In genomic region chr5:73314654-73315053, GRCm38 (mm10) we compare ENCODE assay signal across 22 mouse cellular contexts. TPM values are rescaled to one million over a fixed set of nuclear protein-coding genes. Genes with fewer than 3 reads are reported as not detected.
A peak's percentile ranks its signal among the peaks of the same experiment; 100 is the strongest.
DNase-seq lines count a peak whose midpoint lies in the region; ATAC-seq lines count a peak whose summit lies in the region.
"Had no signal": no experiment of that assay in that cellular context is flagged by ENCODE, and none has a peak within 500 bp of the region (broad histone marks: within the 10 kb centered on the region; RNA-seq: fewer than 3 reads in every experiment).

No protein-coding gene starts in this region.

- no peak overlapping the region for H3K27ac ChIP-seq in intestine, embryonic 14.5 days (ENCODE audit: low read depth)
- H3K27ac ChIP-seq in intestine, embryonic 15.5 days: no peak overlapping the region
- H3K27ac ChIP-seq in liver, embryonic 15.5 days (replicated peaks): peak overlapping the region; percentile 61
- H3K27ac ChIP-seq: embryonic facial prominence, embryonic 15.5 days; forebrain, embryonic 10.5 days; hindbrain, embryonic 10.5 days; left cerebral cortex, adult 2 months; midbrain, embryonic 12.5 days had no signal

- no peak overlapping the region for H3K4me2 ChIP-seq in intestine, embryonic 14.5 days (ENCODE audit: low read length)
- H3K4me2 ChIP-seq in intestine, embryonic 15.5 days (replicated peaks): no peak overlapping the region
- no peak overlapping the region for H3K4me2 ChIP-seq in liver, embryonic 15.5 days
- H3K4me2 ChIP-seq: embryonic facial prominence, embryonic 15.5 days; heart, embryonic 12.5 days; midbrain, embryonic 12.5 days had no signal

- no peak for ATAC-seq in intestine, embryonic 14.5 days (replicated peaks; ENCODE audit: low FRiP score, low TSS enrichment, low read depth)
- no peak for ATAC-seq in intestine, embryonic 15.5 days
- ATAC-seq in liver, embryonic 15.5 days (ENCODE audit: insufficient read depth): no peak
- no peak for ATAC-seq in monocyte, adult 5-6 weeks (replicated peaks; ENCODE audit: insufficient number of reproducible peaks, low FRiP score, low TSS enrichment, poor library complexity, severe bottlenecking)
- ATAC-seq in megakaryocyte progenitor cell, adult 5-6 weeks (replicated peaks; ENCODE audit: poor library complexity): no peak
- ATAC-seq: forebrain, postnatal 0 days; hindbrain, embryonic 16.5 days had no signal

- no peaks in the 10 kb centered on the region for H3K27me3 ChIP-seq in intestine, embryonic 14.5 days (replicated peaks; ENCODE audit: control insufficient read depth, insufficient read depth, low read length)
- no peaks in the 10 kb centered on the region for H3K27me3 ChIP-seq in intestine, embryonic 15.5 days (replicated peaks)
- H3K27me3 ChIP-seq in liver, embryonic 15.5 days: no peaks in the 10 kb centered on the region
- H3K27me3 ChIP-seq: embryonic facial prominence, embryonic 15.5 days; heart, embryonic 12.5 days; midbrain, embryonic 12.5 days had no signal

- H3K36me3 ChIP-seq in intestine, embryonic 14.5 days (ENCODE audit: control insufficient read depth, insufficient read depth, low read length): peaks cover 70% of the 10 kb centered on the region
- H3K36me3 ChIP-seq in intestine, embryonic 15.5 days: peaks cover 13% of the 10 kb centered on the region
- H3K36me3 ChIP-seq in liver, embryonic 15.5 days (replicated peaks): peaks cover 70% of the 10 kb centered on the region

- no peaks in the 10 kb centered on the region for H3K9me3 ChIP-seq in intestine, embryonic 14.5 days (ENCODE audit: control insufficient read depth, low read length)
- no peaks in the 10 kb centered on the region for H3K9me3 ChIP-seq in intestine, embryonic 15.5 days
- no peaks in the 10 kb centered on the region for H3K9me3 ChIP-seq in liver, embryonic 15.5 days (replicated peaks)
- H3K9me3 ChIP-seq: embryonic facial prominence, embryonic 15.5 days; forebrain, embryonic 10.5 days; heart, embryonic 12.5 days; hindbrain, embryonic 10.5 days; midbrain, embryonic 12.5 days had no signal

- H3K4me1 ChIP-seq in intestine, embryonic 14.5 days (replicated peaks; ENCODE audit: control insufficient read depth, insufficient read depth, low read length): no peaks in the 10 kb centered on the region
- H3K4me1 ChIP-seq in intestine, embryonic 15.5 days (replicated peaks): no peaks in the 10 kb centered on the region
- H3K4me1 ChIP-seq in liver, embryonic 15.5 days (replicated peaks): peaks cover 60% of the 10 kb centered on the region
- H3K4me1 ChIP-seq: embryonic facial prominence, embryonic 15.5 days; forebrain, embryonic 10.5 days; hindbrain, embryonic 10.5 days; midbrain, embryonic 12.5 days had no signal

- peak; percentile 42 for DNase-seq in intestine, embryonic 14.5 days (ENCODE audit: low spot score)
- DNase-seq in 3T3-L1 (ENCODE audit: low read depth, low spot score) (peak; percentile 79), NIH3T3 (ENCODE audit: low read depth) (peak; percentile 89)
- DNase-seq: cerebellum, adult 11 months; cerebellum, adult 9-11 months; forebrain, postnatal 0 days; gastrocnemius, postnatal 14 days; heart, postnatal 10 days; kidney, adult 18-20 months; kidney, postnatal 4 days; layer of hippocampus, adult 9-11 months had no signal

- 91% methylated on average over 2 of the region's 2 CpGs for WGBS in intestine, embryonic 14.5 days
- 96% methylated on average over 2 of the region's 2 CpGs for WGBS in intestine, embryonic 15.5 days
- 88% methylated on average over 2 of the region's 2 CpGs for WGBS in liver, embryonic 15.5 days (ENCODE audit: insufficient replicate concordance)

- no peak overlapping the region for H3K4me3 ChIP-seq in intestine, embryonic 14.5 days (ENCODE audit: low read depth, low read length)
- no peak overlapping the region for H3K4me3 ChIP-seq in intestine, embryonic 15.5 days (replicated peaks)
- no peak overlapping the region for H3K4me3 ChIP-seq in liver, embryonic 15.5 days (replicated peaks)
- H3K4me3 ChIP-seq: embryonic facial prominence, embryonic 15.5 days; forebrain, embryonic 10.5 days; heart, embryonic 12.5 days; hindbrain, embryonic 10.5 days; left cerebral cortex, adult 2 months; midbrain, embryonic 12.5 days had no signal

- no peak overlapping the region for H3K9ac ChIP-seq in intestine, embryonic 14.5 days (ENCODE audit: low read length)
- no peak overlapping the region for H3K9ac ChIP-seq in intestine, embryonic 15.5 days
- H3K9ac ChIP-seq in liver, embryonic 15.5 days: no peak overlapping the region
- H3K9ac ChIP-seq: embryonic facial prominence, embryonic 15.5 days; forebrain, postnatal 0 days; heart, embryonic 12.5 days; midbrain, embryonic 12.5 days had no signal

RNA-seq across cellular contexts. Expression of gene Ociad1, which starts 22.1 kb away (rescaled TPM):
- polyA plus RNA-seq in intestine, embryonic 14.5 days (2014; fragmentation: Nextera tagmentation; extraction: Ambion mirVana): 148 and 164 TPM in 2 replicates
- polyA plus RNA-seq in intestine, embryonic 15.5 days (2015; fragmentation: Nextera tagmentation; extraction: Ambion mirVana): 246 and 258 TPM in 2 replicates
- 115 and 117 TPM in 2 replicates for polyA plus RNA-seq in liver, embryonic 15.5 days (2015; fragmentation: Nextera tagmentation; extraction: Ambion mirVana)
- total RNA-seq in monocyte, adult 5-6 weeks (2017): 252 to 293 TPM (median 259 TPM) in 3 replicates
- total RNA-seq in megakaryocyte progenitor cell, adult 5-6 weeks (2015): 239 and 256 TPM in 2 replicates
- 218 and 231 TPM in 2 replicates for total RNA-seq in megakaryocyte progenitor cell, adult 5-6 weeks (2017)

RNA-seq across cellular contexts. Expression of gene Ociad2, which starts 26.2 kb away (rescaled TPM):
- polyA plus RNA-seq in intestine, embryonic 14.5 days (2014; fragmentation: Nextera tagmentation; extraction: Ambion mirVana): 117 and 131 TPM in 2 replicates
- polyA plus RNA-seq in intestine, embryonic 15.5 days (2015; fragmentation: Nextera tagmentation; extraction: Ambion mirVana): 192 and 216 TPM in 2 replicates
- polyA plus RNA-seq in liver, embryonic 15.5 days (2015; fragmentation: Nextera tagmentation; extraction: Ambion mirVana): 3.9 and 5.9 TPM in 2 replicates
- total RNA-seq in monocyte, adult 5-6 weeks (2017): 0.68 TPM in 1 of 3 replicates, not detected in the others
- total RNA-seq in megakaryocyte progenitor cell, adult 5-6 weeks (2015): 4.7 and 6.9 TPM in 2 replicates
- total RNA-seq in megakaryocyte progenitor cell, adult 5-6 weeks (2017): 5.5 and 7.9 TPM in 2 replicates

RNA-seq across cellular contexts. Expression of gene Fryl, which starts 58.2 kb away (rescaled TPM):
- 33.2 and 36.8 TPM in 2 replicates for polyA plus RNA-seq in intestine, embryonic 14.5 days (2014; fragmentation: Nextera tagmentation; extraction: Ambion mirVana)
- 27.1 and 28.4 TPM in 2 replicates for polyA plus RNA-seq in intestine, embryonic 15.5 days (2015; fragmentation: Nextera tagmentation; extraction: Ambion mirVana)
- polyA plus RNA-seq in liver, embryonic 15.5 days (2015; fragmentation: Nextera tagmentation; extraction: Ambion mirVana): 46.2 and 47.2 TPM in 2 replicates
- 123 to 248 TPM (median 154 TPM) in 3 replicates for total RNA-seq in monocyte, adult 5-6 weeks (2017)
- total RNA-seq in megakaryocyte progenitor cell, adult 5-6 weeks (2015): 56.2 and 78.5 TPM in 2 replicates
- total RNA-seq in megakaryocyte progenitor cell, adult 5-6 weeks (2017): 74.2 and 76.4 TPM in 2 replicates

Comparison
In these comparisons a context has a peak if more than half of its experiments do, and no peak if none do; other contexts are left out.
1. RNA of gene Ociad2, which starts 26.2 kb away (polyA plus RNA-seq): 192 to 216 TPM in intestine, embryonic 15.5 days and 117 to 131 TPM in intestine, embryonic 14.5 days; 3.9 to 5.9 TPM in liver, embryonic 15.5 days; every median in the first group is over 10 times any median in the second.
2. Peak in every context shown above with its lines, with median percentiles within 50 percentile points of each other: DNase-seq.